Comparison of ENCODE assay signal across 14 mouse cellular contexts in genomic region chr9:32657124-32657523, GRCm38 (mm10). TPM values are rescaled to one million over a fixed set of nuclear protein-coding genes. Genes with fewer than 3 reads are reported as not detected.
DNase-seq lines count a peak whose midpoint lies in the region; ATAC-seq and TF ChIP-seq lines count a peak whose summit lies in the region.
"Had no signal": no experiment of that assay in that cellular context is flagged by ENCODE, and none has a peak within 500 bp of the region (broad histone marks: within the 10 kb centered on the region; RNA-seq: fewer than 3 reads in every experiment).

No protein-coding gene starts in this region.

- peaks cover 8% of the 10 kb centered on the region for H3K4me1 ChIP-seq in kidney, embryonic 14.5 days (ENCODE audit: control insufficient read depth, insufficient read depth, low read length)

- H3K27ac ChIP-seq in left cerebral cortex, adult 2 months = 0 out of 2 replicates have a peak overlapping the region, but pooled peaks have one; percentile 36
- peak overlapping the region; percentile 37; the same call in 1 of the 2 replicates for H3K27ac ChIP-seq in kidney, embryonic 14.5 days (ENCODE audit: low read depth, low read length)

- no peak overlapping the region for H3K4me3 ChIP-seq in left cerebral cortex, adult 2 months
- H3K4me3 ChIP-seq in kidney, embryonic 14.5 days (ENCODE audit: low read length) = no peak overlapping the region

- intact Hi-C loops in left cerebral cortex, adult 2 months (cut with DNase I) = no loop called here

- ATAC-seq in kidney, embryonic 14.5 days (ENCODE audit: low FRiP score, low TSS enrichment) = 0 out of 2 replicates have a peak, but pooled peaks have one; percentile 35
- no peak for ATAC-seq in megakaryocyte, adult 5-6 weeks (ENCODE audit: poor library complexity, severe bottlenecking)
- ATAC-seq: activated CD4-positive, CD25-positive, alpha-beta regulatory T cell, adult 4 months; forebrain, postnatal 0 days had no signal

- no peaks in the 10 kb centered on the region for H3K36me3 ChIP-seq in kidney, embryonic 14.5 days (ENCODE audit: control insufficient read depth, insufficient read depth, low read length)
- H3K36me3 ChIP-seq: G1E had no signal

- no peak overlapping the region for H3K4me2 ChIP-seq in kidney, embryonic 14.5 days (replicated peaks; ENCODE audit: low read depth, low read length)

- no peaks in the 10 kb centered on the region for H3K9me3 ChIP-seq in kidney, embryonic 14.5 days (ENCODE audit: control insufficient read depth, low read length)
- H3K9me3 ChIP-seq: G1E had no signal

- WGBS in kidney, embryonic 14.5 days = 32% methylated on average over 2 of the region's 2 CpGs

- no peak for TF ChIP-seq CTCF in left cerebral cortex, adult 2 months (IDR thresholded peaks at IDR 0.05)

- H3K9ac ChIP-seq in kidney, embryonic 14.5 days (ENCODE audit: low read depth, low read length) = no peak overlapping the region
- H3K9ac ChIP-seq: forebrain, postnatal 0 days had no signal

- H3K27me3 ChIP-seq in kidney, embryonic 14.5 days (ENCODE audit: control insufficient read depth, insufficient read depth, low read length) = no peaks in the 10 kb centered on the region

- DNase-seq in adrenal gland, adult 8-10 months = peak; percentile 12
- DNase-seq in adrenal gland, adult 2 months = no peak
- no peak for DNase-seq in left cerebral cortex, adult 2 months (ENCODE audit: extremely low spot score in 1 of 2, low spot score in 2 of 2)
- no peak for DNase-seq in left cerebral cortex, adult 18-20 months (ENCODE audit: low spot score in 2 of 2)
- peak; percentile 50 for DNase-seq in lung, postnatal 25 days (ENCODE audit: low spot score)
- no peak for DNase-seq in layer of hippocampus, adult 9-10 months (ENCODE audit: low spot score)
- DNase-seq: cerebellum, adult 11-12 months; forebrain, postnatal 0 days; spleen, adult 18-20 months; thymus, adult 2 months had no signal

RNA-seq across cellular contexts. Expression of gene Ets1, which starts 21.1 kb away (rescaled TPM):
- total RNA-seq in adrenal gland, adult 8-10 months (2022) = 10 to 100 TPM; 21.2 to 39.9 (median 34.8) TPM
- total RNA-seq in adrenal gland, adult 2 months (2021) = 10 to 100 TPM; 20.8 to 39.6 TPM
- polyA plus RNA-seq in adrenal gland, adult 2 months (2012; rRNA removed) = 10.7 and 12.8 TPM in 2 replicates
- total RNA-seq in left cerebral cortex, adult 2 months (2021) = 10 to 100 TPM in 1 of 2 experiments, 1 to 10 TPM in 1; 7.8 to 11.2 TPM
- total RNA-seq in left cerebral cortex, adult 18-20 months (2021) = 1 to 10 TPM; 8.7 to 9.8 TPM
- polyA plus RNA-seq in kidney, embryonic 14.5 days (2014; fragmentation: Nextera tagmentation; extraction: Ambion mirVana) = 26.2 and 58.0 TPM in 2 replicates
- total RNA-seq in megakaryocyte, adult 5-6 weeks (2015) = 8.6 and 16.8 TPM in 2 replicates
- 29.5 and 33.1 TPM in 2 replicates for total RNA-seq in megakaryocyte, adult 5-6 weeks (2017)
- polyA plus RNA-seq: G1E had no signal

Comparison
In these comparisons a context has a peak if more than half of its experiments do, and no peak if none do; other contexts are left out.
1. DNase-seq: peak in adrenal gland, adult 8-10 months (single experiment) and lung, postnatal 25 days (single experiment); none in adrenal gland, adult 2 months (single experiment), left cerebral cortex, adult 2 months (0 of 2), left cerebral cortex, adult 18-20 months (0 of 2) and layer of hippocampus, adult 9-10 months (single experiment).